Mouse (Mus musculus) kidney, embryonic 15.5 days (tissue): ENCODE measurements around the gene Casp8. TPM values are rescaled to one million over a fixed set of nuclear protein-coding genes. Genes with fewer than 3 reads are reported as not detected.
"Not testable (repeated sequence)": the region's sequence is repeated elsewhere in the genome, so short reads cannot be mapped to it uniquely, and the experiment has no call there.

ENCODE experiments used
- ATAC-seq: fragments of 200-750 bp; cut with Nextera tagmentation; replicated peaks from 2 replicates; pipeline ENCODE4 v1.8.0; 2017; ENCODE audit warnings: moderate TSS enrichment; ENCODE audit not compliant: low FRiP score
- H3K27ac ChIP-seq: fragments of 300-500 bp; sonication (generic); 2 replicates; pipeline ENCODE4 v1.5.1; 2015; ENCODE audit warnings: mild to moderate bottlenecking, inconsistent platforms
- H3K27me3 ChIP-seq: fragments of 300-500 bp; sonication (generic); 2 replicates; pipeline ENCODE4 v1.6.1; 2015; ENCODE audit warnings: inconsistent platforms
- H3K36me3 ChIP-seq: fragments of 300-500 bp; sonication (generic); 2 replicates; pipeline ENCODE4 v1.6.1; 2015; ENCODE audit warnings: inconsistent platforms
- H3K4me1 ChIP-seq: fragments of 300-500 bp; sonication (generic); 2 replicates; pipeline ENCODE4 v1.6.1; 2015; ENCODE audit warnings: inconsistent platforms
- H3K4me2 ChIP-seq: fragments of 300-500 bp; sonication (generic); 2 replicates; pipeline ENCODE4 v1.6.1; 2015; ENCODE audit warnings: moderate library complexity, mild to moderate bottlenecking, inconsistent platforms
- H3K4me3 ChIP-seq: fragments of 300-500 bp; sonication (generic); replicated peaks from 2 replicates; pipeline ENCODE4 v1.5.1; 2015; ENCODE audit warnings: mild to moderate bottlenecking, inconsistent platforms
- H3K9ac ChIP-seq: fragments of 300-500 bp; sonication (generic); 2 replicates; pipeline ENCODE4 v1.6.1; 2015; ENCODE audit warnings: mild to moderate bottlenecking, inconsistent platforms
- H3K9me3 ChIP-seq: fragments of 300-500 bp; sonication (generic); replicated peaks from 2 replicates; pipeline ENCODE4 v1.6.1; 2016; ENCODE audit warnings: inconsistent platforms
- WGBS: fragments of 180-500 bp; shearing (Covaris S2); methylation state at CpG from one replicate; pipeline ENCODE4 v1.1.7; 2015; ENCODE audit warnings: mixed read lengths; 5-methylcytosine and 5-hydroxymethylcytosine counted together
- polyA plus RNA-seq: library from polyadenylated mRNA; unstranded; fragments of >200 nt; fragmentation: Nextera tagmentation; extraction: Ambion mirVana; gene quantifications from 2 replicates; pipeline ENCODE4 v1.2.1, GENCODE M21; 2015

Casp8 gene
- polyA plus RNA-seq, 1 experiment from 2014 or later = 41.8 TPM

- not testable (repeated sequence) for H3K36me3 ChIP-seq, H3K9me3 ChIP-seq, H3K9ac ChIP-seq, H3K4me3 ChIP-seq, ATAC-seq, H3K4me2 ChIP-seq, H3K27ac ChIP-seq, H3K4me1 ChIP-seq, H3K27me3 ChIP-seq
- WGBS = 88% methylated on average over 2 of the region's 2 CpGs
Observed at GRCm38 (mm10) chr1:58879291-58879690, 84.1 kb downstream of the Casp8 start.

GRCm38 (mm10) chr1:58883279-58883678 is 88.1 kb downstream of the Casp8 start:
- ATAC-seq, H3K36me3 ChIP-seq, H3K9ac ChIP-seq, H3K27ac ChIP-seq, H3K9me3 ChIP-seq, H3K4me1 ChIP-seq, H3K4me2 ChIP-seq, H3K4me3 ChIP-seq, H3K27me3 ChIP-seq: not testable (repeated sequence)
- WGBS = 90% methylated on average over 9 of the region's 9 CpGs

GRCm38 (mm10) chr1:58885646-58886045 is 90.5 kb downstream of the Casp8 start:
- 81% methylated on average over 4 of the region's 4 CpGs for WGBS
- no peak overlapping the region for H3K4me2 ChIP-seq
- ATAC-seq = no peak

GRCm38 (mm10) chr1:58889826-58890546 is 94.8 kb downstream of the Casp8 start:
- Histone ChIP-seq H3K27me3 (no peaks in the 10 kb centered on the region), H3K4me3 (no peak overlapping the region), H3K4me2 (no peak overlapping the region), H3K9ac (no peak overlapping the region), H3K36me3 (no peaks in the 10 kb centered on the region), H3K4me1 (no peaks in the 10 kb centered on the region), H3K27ac (no peak overlapping the region), H3K9me3 (no peaks in the 10 kb centered on the region)
- 57% methylated on average over 5 of the region's 5 CpGs for WGBS
- ATAC-seq = no peak

More at GRCm38 (mm10) chr1:58885646-58886045, 90.5 kb downstream of the Casp8 start:
- no peak overlapping the region for H3K4me3 ChIP-seq
- no peaks in the 10 kb centered on the region for H3K4me1 ChIP-seq
- H3K9ac ChIP-seq = no peak overlapping the region
- H3K27me3 ChIP-seq = no peaks in the 10 kb centered on the region
- H3K36me3 ChIP-seq = no peaks in the 10 kb centered on the region
- H3K27ac ChIP-seq = no peak overlapping the region
- no peaks in the 10 kb centered on the region for H3K9me3 ChIP-seq

GRCm38 (mm10) chr1:58890697-58891290 is 95.6 kb downstream of the Casp8 start:
- H3K9me3 ChIP-seq, H3K36me3 ChIP-seq, ATAC-seq, H3K4me1 ChIP-seq, H3K27ac ChIP-seq, H3K9ac ChIP-seq, H3K4me2 ChIP-seq, H3K4me3 ChIP-seq, H3K27me3 ChIP-seq: not testable (repeated sequence)
- WGBS = 76% methylated on average over 5 of the region's 5 CpGs

GRCm38 (mm10) chr1:58891481-58892170 is 96.5 kb downstream of the Casp8 start:
- H3K36me3 ChIP-seq, H3K27me3 ChIP-seq, H3K4me2 ChIP-seq, H3K4me1 ChIP-seq, H3K9me3 ChIP-seq, H3K27ac ChIP-seq, H3K9ac ChIP-seq, H3K4me3 ChIP-seq, ATAC-seq: not testable (repeated sequence)
- 76% methylated on average over 2 of the region's 2 CpGs for WGBS

GRCm38 (mm10) chr1:58892386-58892785 is 97.2 kb downstream of the Casp8 start:
- H3K9ac ChIP-seq, H3K4me1 ChIP-seq, H3K27me3 ChIP-seq, H3K36me3 ChIP-seq, H3K4me3 ChIP-seq, H3K27ac ChIP-seq, ATAC-seq, H3K9me3 ChIP-seq, H3K4me2 ChIP-seq: not testable (repeated sequence)
- 85% methylated on average over 8 of the region's 8 CpGs for WGBS

Other genes with a start within 250 kb of the Casp8 start
- gene Fam126b, start 209.1 kb upstream of the Casp8 start, polyA plus RNA-seq = 8.5 and 9.8 TPM in 2 replicates
- gene Ndufb3, start 209.0 kb upstream of the Casp8 start, polyA plus RNA-seq = 181 and 206 TPM in 2 replicates
- not detected in 2 replicates for gene Als2cr12, start 99.4 kb upstream of the Casp8 start, polyA plus RNA-seq
- 45.2 and 48.1 TPM in 2 replicates for gene Cflar, start 83.9 kb upstream of the Casp8 start, polyA plus RNA-seq
- gene Trak2, start 178.1 kb downstream of the Casp8 start, polyA plus RNA-seq = 14.3 and 15.1 TPM in 2 replicates
- gene Stradb, start 178.1 kb downstream of the Casp8 start, polyA plus RNA-seq = 27.0 and 29.5 TPM in 2 replicates